Mouse (Mus musculus): ENCODE measurements around the gene Smoc2.

The Smoc2 gene

GRCm38 (mm10) chr17:14349086-14349814 is 69.9 kb downstream of the Smoc2 start:
- no peak for DNase-seq (ENCODE audit: low spot score in 2 of 2)

- no peak for DNase-seq (ENCODE audit: low spot score in 2 of 2)
Measured at GRCm38 (mm10) chr17:14353219-14354079, 74.1 kb downstream of the Smoc2 start.

- no peak for DNase-seq (ENCODE audit: low spot score in 2 of 2)
Measured at GRCm38 (mm10) chr17:14361511-14361910, 82.2 kb downstream of the Smoc2 start.

- DNase-seq (ENCODE audit: low spot score in 2 of 2) = no peak
Measured at GRCm38 (mm10) chr17:14370476-14370875, 91.2 kb downstream of the Smoc2 start.

GRCm38 (mm10) chr17:14371606-14372005 is 92.3 kb downstream of the Smoc2 start:
- DNase-seq (ENCODE audit: low spot score in 2 of 2) = peak; percentile 23 to 42

GRCm38 (mm10) chr17:14372324-14373145 is 93.2 kb downstream of the Smoc2 start:
- no peak for DNase-seq (ENCODE audit: low spot score in 2 of 2)

- DNase-seq (ENCODE audit: low spot score in 2 of 2) = no peak
Measured at GRCm38 (mm10) chr17:14378692-14379446, 99.6 kb downstream of the Smoc2 start.

- DNase-seq (ENCODE audit: low spot score in 2 of 2) = no peak
Measured at GRCm38 (mm10) chr17:14379518-14379917, 100.2 kb downstream of the Smoc2 start.

- DNase-seq (ENCODE audit: low spot score in 2 of 2) = no peak
Measured at GRCm38 (mm10) chr17:14379966-14380365, 100.7 kb downstream of the Smoc2 start.

GRCm38 (mm10) chr17:14380526-14380925 is 101.2 kb downstream of the Smoc2 start:
- DNase-seq (ENCODE audit: low spot score in 2 of 2) = no peak

GRCm38 (mm10) chr17:14381482-14381881 is 102.2 kb downstream of the Smoc2 start:
- no peak for DNase-seq (ENCODE audit: low spot score in 2 of 2)

- no peak for DNase-seq (ENCODE audit: low spot score in 2 of 2)
Measured at GRCm38 (mm10) chr17:14383981-14384380, 104.7 kb downstream of the Smoc2 start.

GRCm38 (mm10) chr17:14384980-14385379 is 105.7 kb downstream of the Smoc2 start:
- DNase-seq (ENCODE audit: low spot score in 2 of 2) = no peak

- DNase-seq (ENCODE audit: low spot score in 2 of 2) = no peak
Measured at GRCm38 (mm10) chr17:14387261-14387660, 108.0 kb downstream of the Smoc2 start.

GRCm38 (mm10) chr17:14392443-14392842 is 113.1 kb downstream of the Smoc2 start:
- DNase-seq (ENCODE audit: low spot score in 2 of 2) = no peak

GRCm38 (mm10) chr17:14394861-14395260 is 115.6 kb downstream of the Smoc2 start:
- no peak for DNase-seq (ENCODE audit: low spot score in 2 of 2)

- DNase-seq (ENCODE audit: low spot score in 2 of 2) = peak in 1 of 2 experiments; percentile 49
Measured at GRCm38 (mm10) chr17:14397456-14397855, 118.2 kb downstream of the Smoc2 start.

GRCm38 (mm10) chr17:14398650-14399424 is 119.5 kb downstream of the Smoc2 start:
- no peak for DNase-seq (ENCODE audit: low spot score in 2 of 2)

- no peak for DNase-seq (ENCODE audit: low spot score in 2 of 2)
Measured at GRCm38 (mm10) chr17:14400960-14401359, 121.7 kb downstream of the Smoc2 start.

GRCm38 (mm10) chr17:14407874-14408273 is 128.6 kb downstream of the Smoc2 start:
- no peak for DNase-seq (ENCODE audit: low spot score in 2 of 2)
